Mouse (Mus musculus) lung, postnatal 0 days (tissue): ENCODE data around the gene Tcf3. TPM values are rescaled to one million over a fixed set of nuclear protein-coding genes. Genes with fewer than 3 reads are reported as not detected.

Experiments
- ATAC-seq: fragments of 200-750 bp; cut with Nextera tagmentation; 2 replicates; pipeline ENCODE4 v1.8.0; 2017; ENCODE audit warnings: moderate library complexity
- DNase-seq: peaks from one replicate; pipeline ENCODE4 v3.0.0-alpha.2; 2016; ENCODE audit warnings: low spot score
- H3K27ac ChIP-seq: fragments of 300-500 bp; sonication (generic); 2 replicates; pipeline ENCODE4 v1.5.1; 2014; ENCODE audit warnings: antibody characterized with exemption, mild to moderate bottlenecking, low read length, mixed read lengths
- H3K27me3 ChIP-seq: fragments of 300-500 bp; sonication (generic); replicated peaks from 2 replicates; pipeline ENCODE4 v1.6.1; 2014; ENCODE audit warnings: low read length, mixed read lengths; ENCODE audit not compliant: insufficient read depth
- H3K36me3 ChIP-seq: fragments of 300-500 bp; sonication (generic); 2 replicates; pipeline ENCODE4 v1.6.1; 2014; ENCODE audit warnings: low read length, mixed read lengths; ENCODE audit not compliant: insufficient read depth
- H3K4me1 ChIP-seq: fragments of 300-500 bp; sonication (generic); 2 replicates; pipeline ENCODE4 v1.6.1; 2014; ENCODE audit warnings: antibody characterized with exemption, low read depth, low read length, mixed read lengths; ENCODE audit not compliant: insufficient read depth
- H3K4me2 ChIP-seq: fragments of 300-500 bp; sonication (generic); replicated peaks from 2 replicates; pipeline ENCODE4 v1.6.1; 2014; ENCODE audit warnings: low read depth, mild to moderate bottlenecking, low read length, moderate library complexity, mixed read lengths
- H3K4me3 ChIP-seq: fragments of 300-500 bp; sonication (generic); 2 replicates; pipeline ENCODE4 v1.5.1; 2014; ENCODE audit warnings: low read depth, low read length
- H3K9ac ChIP-seq: fragments of 300-500 bp; sonication (generic); replicated peaks from 2 replicates; pipeline ENCODE4 v1.6.1; 2014; ENCODE audit warnings: low read depth, mild to moderate bottlenecking
- H3K9me3 ChIP-seq: fragments of 300-500 bp; sonication (generic); 2 replicates; pipeline ENCODE4 v1.6.1; 2016; ENCODE audit warnings: low read length, mixed read lengths
- CTCF ChIP-seq: IDR thresholded peaks from 2 replicates; pipeline ENCODE4 v1.5.1; 2016; ENCODE audit warnings: antibody characterized with exemption, mild to moderate bottlenecking
- EP300 ChIP-seq: IDR thresholded peaks from 2 replicates; pipeline ENCODE4 v1.6.1; 2016; ENCODE audit warnings: antibody characterized with exemption, mild to moderate bottlenecking, control low read depth
- WGBS: fragments of 180-500 bp; shearing (Covaris S2); extraction: QIAGEN DNeasy Blood & Tissue Kit; methylation state at CpG from one replicate; pipeline ENCODE4 v1.1.7; 2014; 5-methylcytosine and 5-hydroxymethylcytosine counted together
- polyA plus RNA-seq: library from polyadenylated mRNA; unstranded; fragments of >200 nt; fragmentation: Nextera tagmentation; extraction: Ambion mirVana; gene quantifications from 2 replicates; pipeline ENCODE4 v1.2.1, GENCODE M21; 2015

The Tcf3 gene
- polyA plus RNA-seq, 1 experiment from 2014 or later = 34.7 TPM

GRCm38 (mm10) chr10:80441598-80441997 lies 8.2 kb upstream of the Tcf3 start:
- Histone ChIP-seq H3K27ac (no peak overlapping the region), H3K9ac (no peak overlapping the region), H3K4me2 (no peak overlapping the region), H3K9me3 (no peaks in the 10 kb centered on the region), H3K27me3 (no peaks in the 10 kb centered on the region), H3K4me3 (no peak overlapping the region), H3K4me1 (no peaks in the 10 kb centered on the region), H3K36me3 (no peaks in the 10 kb centered on the region)
- WGBS = 48% methylated on average over 8 of the region's 8 CpGs
- TF ChIP-seq CTCF (peak; percentile 27), EP300 (no peak)
- ATAC-seq (no peak), DNase-seq (no peak)

DNA sequence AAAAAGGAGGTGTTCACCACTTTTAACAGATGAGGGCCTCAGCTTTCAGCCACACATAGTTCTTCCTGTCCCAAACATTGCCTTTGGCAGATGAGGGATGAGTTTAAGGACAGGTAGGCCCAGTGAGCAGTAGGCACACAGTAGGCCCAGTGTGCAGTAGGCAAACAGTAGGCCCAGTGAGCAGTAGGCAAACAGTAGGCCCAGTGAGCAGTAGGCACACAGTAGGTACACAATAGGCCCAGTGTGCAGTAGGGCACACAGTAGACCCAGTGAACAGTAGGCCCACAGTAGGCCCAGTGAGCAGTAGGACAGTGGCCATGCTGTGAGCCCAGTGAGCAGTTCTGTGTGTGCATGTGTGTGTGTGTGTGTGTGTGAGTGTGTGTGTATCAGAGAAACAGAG lies 6.6 kb upstream of the Tcf3 start:
- no peaks in the 10 kb centered on the region for H3K4me1 ChIP-seq
- H3K27me3 ChIP-seq = no peaks in the 10 kb centered on the region
- no peaks in the 10 kb centered on the region for H3K36me3 ChIP-seq
- H3K9me3 ChIP-seq = no peaks in the 10 kb centered on the region
- H3K4me3 ChIP-seq = no peak overlapping the region
- H3K9ac ChIP-seq = no peak overlapping the region
- H3K4me2 ChIP-seq = no peak overlapping the region
- no peak for TF ChIP-seq CTCF
- TF ChIP-seq EP300 = no peak
- H3K27ac ChIP-seq = no peak overlapping the region
- DNase-seq (no peak), ATAC-seq (no peak)

DNA sequence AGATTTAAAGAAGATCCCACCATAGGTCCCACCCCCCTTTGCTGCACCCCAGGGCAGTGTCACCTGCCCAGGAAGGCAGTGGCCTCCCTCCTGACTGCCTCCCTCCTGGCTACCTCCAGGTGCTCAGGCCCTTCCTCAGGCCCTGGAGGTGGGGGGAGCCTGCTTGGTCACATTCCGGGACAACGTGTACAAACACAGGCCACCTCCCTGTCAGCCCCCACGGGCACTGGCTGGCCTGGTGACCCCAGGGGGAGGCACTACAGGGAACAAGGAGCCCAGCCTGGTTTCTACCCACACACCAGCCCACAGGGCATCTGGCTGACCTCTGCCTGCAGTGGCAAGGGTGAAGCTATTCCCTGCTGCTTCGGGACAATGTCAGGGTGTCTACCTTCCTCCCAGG lies 4.5 kb upstream of the Tcf3 start:
- no peak overlapping the region for H3K9ac ChIP-seq
- H3K36me3 ChIP-seq = no peaks in the 10 kb centered on the region
- 0 out of 2 replicates have a peak, but pooled peaks have one; percentile 4 for ATAC-seq
- no peaks in the 10 kb centered on the region; the same call in 1 of the 2 replicates for H3K4me1 ChIP-seq
- H3K4me3 ChIP-seq = no peak overlapping the region
- WGBS = 45% methylated on average over 4 of the region's 4 CpGs
- no peak overlapping the region for H3K4me2 ChIP-seq
- no peaks in the 10 kb centered on the region for H3K9me3 ChIP-seq
- DNase-seq = peak; percentile 60
- TF ChIP-seq EP300 = 0 out of 2 replicates have a peak, but pooled peaks have one; percentile 25
- no peak for TF ChIP-seq CTCF
- H3K27ac ChIP-seq = no peak overlapping the region
- H3K27me3 ChIP-seq = no peaks in the 10 kb centered on the region

- H3K9me3 ChIP-seq = no peaks in the 10 kb centered on the region
- H3K36me3 ChIP-seq = no peaks in the 10 kb centered on the region
- no peaks in the 10 kb centered on the region for H3K27me3 ChIP-seq
- no peak overlapping the region for H3K4me2 ChIP-seq
- TF ChIP-seq CTCF (no peak), EP300 (no peak)
- DNase-seq = peak; percentile 60
- peaks cover 10% of the 10 kb centered on the region; the same call in 1 of the 2 replicates for H3K4me1 ChIP-seq
- H3K27ac ChIP-seq = peak overlapping the region; percentile 62; the same call in 1 of the 2 replicates
- H3K4me3 ChIP-seq = no peak overlapping the region
- WGBS = 14% methylated on average over 9 of the region's 9 CpGs
- no peak overlapping the region for H3K9ac ChIP-seq
- ATAC-seq = no peak
Observed at GRCm38 (mm10) chr10:80436276-80436675, 2.8 kb upstream of the Tcf3 start.

GRCm38 (mm10) chr10:80435764-80436163 lies 2.3 kb upstream of the Tcf3 start:
- H3K27ac ChIP-seq = peak overlapping the region; percentile 62; the same call in 1 of the 2 replicates
- no peak overlapping the region for H3K4me3 ChIP-seq
- H3K9ac ChIP-seq = no peak overlapping the region
- peaks cover 10% of the 10 kb centered on the region; the same call in 1 of the 2 replicates for H3K4me1 ChIP-seq
- 29% methylated on average over 7 of the region's 7 CpGs for WGBS
- H3K9me3 ChIP-seq = no peaks in the 10 kb centered on the region
- no peaks in the 10 kb centered on the region for H3K36me3 ChIP-seq
- DNase-seq (peak; percentile 64), ATAC-seq (peak; percentile 7; the same call in 1 of the 2 replicates)
- TF ChIP-seq CTCF = no peak
- no peak for TF ChIP-seq EP300
- H3K27me3 ChIP-seq = no peaks in the 10 kb centered on the region
- H3K4me2 ChIP-seq = no peak overlapping the region

- WGBS = 84% methylated on average over 3 of the region's 3 CpGs
Observed at GRCm38 (mm10) chr10:80434823-80435222, 1.4 kb upstream of the Tcf3 start.

GRCm38 (mm10) chr10:80434233-80434592 lies 766 bp upstream of the Tcf3 start:
- DNase-seq = no peak
- Histone ChIP-seq H3K9ac (no peak overlapping the region), H3K27ac (no peak overlapping the region), H3K4me3 (no peak overlapping the region), H3K4me1 (peaks cover 10% of the 10 kb centered on the region; the same call in 1 of the 2 replicates), H3K27me3 (no peaks in the 10 kb centered on the region), H3K4me2 (no peak overlapping the region), H3K36me3 (peaks cover 7% of the 10 kb centered on the region; the same call in 1 of the 2 replicates), H3K9me3 (no peaks in the 10 kb centered on the region)
- WGBS = 10% methylated on average over 8 of the region's 8 CpGs
- TF ChIP-seq CTCF = peak; percentile 42
- no peak for TF ChIP-seq EP300
- ATAC-seq = no peak

More at GRCm38 (mm10) chr10:80434823-80435222, 1.4 kb upstream of the Tcf3 start:
- H3K4me2 ChIP-seq = no peak overlapping the region
- TF ChIP-seq EP300 (no peak), CTCF (no peak)
- no peak overlapping the region for H3K4me3 ChIP-seq
- ATAC-seq = no peak
- no peak overlapping the region for H3K27ac ChIP-seq
- no peaks in the 10 kb centered on the region for H3K9me3 ChIP-seq
- no peak for DNase-seq
- no peak overlapping the region for H3K9ac ChIP-seq
- peaks cover 10% of the 10 kb centered on the region; the same call in 1 of the 2 replicates for H3K4me1 ChIP-seq
- H3K27me3 ChIP-seq = no peaks in the 10 kb centered on the region
- peaks cover 5% of the 10 kb centered on the region; the same call in 1 of the 2 replicates for H3K36me3 ChIP-seq
